Comparison of ENCODE assay signal across 24 mouse cellular contexts in genomic region chr17:48391446-48391845, GRCm38 (mm10). TPM values are rescaled to one million over a fixed set of nuclear protein-coding genes. Genes with fewer than 3 reads are reported as not detected.
"Had no signal": no experiment of that assay in that cellular context is flagged by ENCODE, and none has a peak within 500 bp of the region (broad histone marks: within the 10 kb centered on the region; RNA-seq: fewer than 3 reads in every experiment).

No protein-coding gene starts in this region.

- H3K4me1 ChIP-seq: limb, embryonic 10.5 days; limb, embryonic 13.5 days; liver, embryonic 12.5 days; liver, embryonic 15.5 days; lung, embryonic 15.5 days; midbrain, embryonic 10.5 days; midbrain, embryonic 13.5 days; neural tube, embryonic 13.5 days had no signal

- DNase-seq: kidney, postnatal 14 days; layer of hippocampus, postnatal 36 days; liver; lung, adult 18-20 months; lung, postnatal 10 days; lung, postnatal 36 days; thymus, adult 2 months; thymus, postnatal 25 days had no signal

- H3K27ac ChIP-seq: limb, embryonic 10.5 days; limb, embryonic 13.5 days; liver, embryonic 12.5 days; liver, embryonic 15.5 days; lung, embryonic 15.5 days; midbrain, embryonic 10.5 days; midbrain, embryonic 13.5 days; neural tube, embryonic 13.5 days; stomach, postnatal 0 days had no signal

- H3K4me3 ChIP-seq: limb, embryonic 10.5 days; limb, embryonic 13.5 days; liver, embryonic 12.5 days; liver, embryonic 15.5 days; lung, embryonic 15.5 days; megakaryocyte, embryonic 14.5 days; midbrain, embryonic 10.5 days; midbrain, embryonic 13.5 days; myocyte; neural tube, embryonic 13.5 days had no signal

- H3K27me3 ChIP-seq: limb, embryonic 13.5 days; liver, embryonic 12.5 days; liver, embryonic 15.5 days; lung, embryonic 15.5 days; megakaryocyte, embryonic 14.5 days; midbrain, embryonic 13.5 days; neural tube, embryonic 13.5 days had no signal

RNA-seq across cellular contexts. Expression of gene Treml1, which starts 31.7 kb away (rescaled TPM):
- total RNA-seq: layer of hippocampus, postnatal 10 days; layer of hippocampus, postnatal 36 days; left cerebral cortex, postnatal 25 days; monocyte, adult 5-6 weeks had no signal
- polyA plus RNA-seq: inflammation-experienced regulatory T-cells, adult 6 months; stomach, postnatal 0 days had no signal

RNA-seq across cellular contexts. Expression of gene Apobec2, which starts 41.3 kb away (rescaled TPM):
- total RNA-seq: layer of hippocampus, postnatal 36 days; left cerebral cortex, postnatal 25 days; monocyte, adult 5-6 weeks; neutrophil, adult 5-6 weeks had no signal

RNA-seq across cellular contexts. Expression of gene Trem2, which starts 45.2 kb away (rescaled TPM):
- polyA plus RNA-seq: inflammation-experienced regulatory T-cells, adult 6 months had no signal
